Mouse (Mus musculus): ENCODE results near the gene Ascc2. TPM values are rescaled to one million over a fixed set of nuclear protein-coding genes. Genes with fewer than 3 reads are reported as not detected.
A peak's percentile ranks its signal among the peaks of the same experiment; 100 is the strongest.

Gene Ascc2
- polyA plus RNA-seq, 1 experiment from 2014 or later: 32.2 TPM

GRCm38 (mm10) chr11:4718548-4718947 lies 81.0 kb downstream of the Ascc2 start:
- WGBS: 87% methylated on average over 5 of the region's 5 CpGs
- Histone ChIP-seq H3K27me3 (ENCODE audit: low read depth, poor library complexity, severe bottlenecking) (no peaks in the 10 kb centered on the region), H3K36me3 (peaks cover 13% of the 10 kb centered on the region), H3K4me3 (no peak overlapping the region), H3K27ac (replicated peaks) (no peak overlapping the region), H3K9me3 (replicated peaks) (no peaks in the 10 kb centered on the region), H3K4me1 (peaks cover 5% of the 10 kb centered on the region; the same call in 1 of the 2 replicates)
- DNase-seq (ENCODE audit: low spot score): no peak

DNA sequence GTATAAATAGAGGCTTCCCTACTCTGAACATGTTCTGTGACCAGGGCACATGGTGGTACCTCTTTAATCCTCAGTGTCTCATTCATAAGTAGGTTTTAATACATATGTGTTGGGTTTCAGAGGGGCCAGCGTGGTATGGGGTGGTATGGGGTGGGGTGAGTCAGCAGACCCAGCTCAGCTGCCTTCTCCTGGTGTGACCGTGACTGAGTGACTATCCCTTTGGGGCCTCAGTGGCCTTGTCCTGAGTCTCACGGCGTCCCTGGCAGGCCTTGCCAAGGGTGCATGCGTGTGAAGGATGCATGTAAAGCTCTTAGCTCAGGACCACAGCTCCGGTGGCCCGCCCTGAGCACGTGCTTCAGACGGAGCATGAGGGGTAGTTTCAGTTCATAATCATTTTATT lies 82.4 kb downstream of the Ascc2 start:
- no peaks in the 10 kb centered on the region for H3K27me3 ChIP-seq (ENCODE audit: low read depth, poor library complexity, severe bottlenecking)
- DNase-seq (ENCODE audit: low spot score): no peak
- H3K27ac ChIP-seq (replicated peaks): no peak overlapping the region
- WGBS: 94% methylated on average over 9 of the region's 9 CpGs
- H3K4me1 ChIP-seq: peaks cover 5% of the 10 kb centered on the region; the same call in 1 of the 2 replicates
- H3K4me3 ChIP-seq: no peak overlapping the region
- no peaks in the 10 kb centered on the region for H3K9me3 ChIP-seq (replicated peaks)
- H3K36me3 ChIP-seq: peaks cover 27% of the 10 kb centered on the region

DNA sequence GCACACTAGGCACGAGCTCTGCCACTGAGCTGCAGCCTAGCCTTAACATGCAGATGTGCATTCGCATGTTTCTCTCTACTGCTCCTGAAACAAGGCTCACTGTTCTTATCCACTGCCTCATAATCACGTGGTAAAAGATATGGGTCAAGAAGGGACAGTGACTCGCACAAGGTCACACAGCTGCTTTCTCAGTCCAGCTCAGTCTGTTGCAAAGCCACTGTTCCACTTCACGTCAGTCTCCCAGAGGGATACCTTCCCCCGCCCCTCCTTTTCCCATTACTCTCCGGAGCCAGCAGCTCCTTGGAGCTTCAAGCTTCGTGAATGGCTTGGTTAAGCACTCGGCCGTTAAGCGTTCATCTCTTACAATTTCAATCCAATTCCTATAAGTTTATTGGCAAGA lies 82.8 kb downstream of the Ascc2 start:
- Histone ChIP-seq H3K4me3 (no peak overlapping the region), H3K9me3 (replicated peaks) (no peaks in the 10 kb centered on the region), H3K27me3 (ENCODE audit: low read depth, poor library complexity, severe bottlenecking) (no peaks in the 10 kb centered on the region), H3K36me3 (peaks cover 31% of the 10 kb centered on the region), H3K27ac (replicated peaks) (no peak overlapping the region), H3K4me1 (peaks cover 5% of the 10 kb centered on the region; the same call in 1 of the 2 replicates)
- no peak for DNase-seq (ENCODE audit: low spot score)
- WGBS: 69% methylated on average over 11 of the region's 11 CpGs

- WGBS: 58% methylated on average over 7 of the region's 7 CpGs
- H3K4me3 ChIP-seq: no peak overlapping the region
- peaks cover 5% of the 10 kb centered on the region; the same call in 1 of the 2 replicates for H3K4me1 ChIP-seq
- no peaks in the 10 kb centered on the region for H3K27me3 ChIP-seq (ENCODE audit: low read depth, poor library complexity, severe bottlenecking)
- DNase-seq (ENCODE audit: low spot score): no peak
- peaks cover 38% of the 10 kb centered on the region for H3K36me3 ChIP-seq
- 0 out of 2 replicates have a peak overlapping the region, but pooled peaks have one; percentile 4 for H3K27ac ChIP-seq (replicated peaks)
- H3K9me3 ChIP-seq (replicated peaks): no peaks in the 10 kb centered on the region
Observed at GRCm38 (mm10) chr11:4720900-4721580, 83.5 kb downstream of the Ascc2 start.

DNA sequence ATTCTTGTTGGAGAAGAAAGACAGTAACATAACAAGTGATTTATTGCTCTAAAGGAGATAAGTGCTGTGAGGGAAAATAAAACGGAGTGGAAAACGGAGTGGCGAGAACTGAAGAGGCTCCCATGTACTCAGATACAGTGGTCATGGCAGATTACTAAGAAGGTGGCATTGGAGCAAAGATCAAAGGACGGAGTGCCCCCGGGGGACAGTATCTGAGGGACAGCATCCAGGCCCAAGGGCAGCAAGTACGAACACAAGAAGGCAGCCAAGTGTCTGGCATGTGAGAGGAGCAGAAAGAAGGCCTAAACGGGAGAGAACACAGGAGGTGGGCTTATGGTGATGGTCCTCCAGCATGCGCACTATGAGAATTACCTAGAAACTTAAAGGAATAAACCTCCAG lies 84.2 kb downstream of the Ascc2 start:
- no peak overlapping the region for H3K27ac ChIP-seq (replicated peaks)
- no peak for DNase-seq (ENCODE audit: low spot score)
- WGBS: 88% methylated on average over 8 of the region's 8 CpGs
- H3K36me3 ChIP-seq: peaks cover 45% of the 10 kb centered on the region
- no peaks in the 10 kb centered on the region for H3K27me3 ChIP-seq (ENCODE audit: low read depth, poor library complexity, severe bottlenecking)
- H3K4me1 ChIP-seq: peaks cover 5% of the 10 kb centered on the region; the same call in 1 of the 2 replicates
- H3K9me3 ChIP-seq (replicated peaks): no peaks in the 10 kb centered on the region
- no peak overlapping the region for H3K4me3 ChIP-seq

DNA sequence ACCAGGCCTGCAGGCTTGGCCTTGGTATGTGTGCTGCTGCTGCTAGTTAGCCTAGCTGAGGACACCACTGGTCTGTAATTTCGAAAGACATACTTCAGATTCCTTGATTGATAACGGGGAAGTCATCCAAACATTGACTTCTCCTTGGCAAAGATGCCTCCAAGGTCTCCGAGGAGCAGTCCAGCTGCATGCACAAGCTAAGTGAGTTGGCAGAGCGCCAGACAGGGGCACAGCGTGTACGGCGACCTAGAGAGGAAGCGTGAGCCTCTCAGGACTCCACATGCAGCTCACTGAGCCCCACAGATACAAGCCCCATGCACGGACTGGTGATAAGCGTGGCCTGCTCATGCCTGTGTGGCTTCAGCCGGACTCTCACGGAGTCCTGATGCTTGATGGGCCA lies 92.1 kb downstream of the Ascc2 start:
- 92% methylated on average over 12 of the region's 12 CpGs for WGBS
- DNase-seq (ENCODE audit: low spot score): no peak
- Histone ChIP-seq H3K4me3 (no peak overlapping the region), H3K9me3 (replicated peaks) (no peaks in the 10 kb centered on the region), H3K4me1 (peaks cover 13% of the 10 kb centered on the region), H3K27me3 (ENCODE audit: low read depth, poor library complexity, severe bottlenecking) (peaks cover 2% of the 10 kb centered on the region; the same call in 1 of the 2 replicates), H3K27ac (replicated peaks) (no peak overlapping the region), H3K36me3 (peaks cover 36% of the 10 kb centered on the region)

DNA sequence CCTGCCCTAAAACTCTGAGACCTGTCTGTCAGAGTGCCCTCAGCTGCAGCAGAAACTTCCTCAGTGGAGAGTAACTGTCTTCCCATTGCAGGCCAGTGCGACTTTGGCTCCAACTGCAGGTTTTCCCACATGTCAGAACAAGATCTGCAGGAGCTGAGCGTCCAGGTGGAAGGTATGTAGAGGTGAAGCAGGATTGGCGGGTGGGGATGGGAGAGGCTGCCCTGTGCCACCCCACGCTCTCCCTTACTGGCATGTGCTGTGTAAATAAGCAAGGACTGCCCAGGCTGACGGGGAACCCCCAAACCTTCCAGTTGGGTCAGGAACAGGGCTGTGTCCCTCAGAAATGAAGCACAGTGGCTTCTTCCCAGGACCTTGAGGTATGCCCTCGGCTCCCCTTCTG lies 92.5 kb downstream of the Ascc2 start:
- Histone ChIP-seq H3K27me3 (ENCODE audit: low read depth, poor library complexity, severe bottlenecking) (peaks cover 7% of the 10 kb centered on the region), H3K27ac (replicated peaks) (no peak overlapping the region), H3K4me1 (peaks cover 18% of the 10 kb centered on the region), H3K9me3 (replicated peaks) (no peaks in the 10 kb centered on the region), H3K4me3 (no peak overlapping the region), H3K36me3 (peaks cover 31% of the 10 kb centered on the region)
- DNase-seq (ENCODE audit: low spot score): no peak
- 80% methylated on average over 6 of the region's 6 CpGs for WGBS

- H3K9me3 ChIP-seq (replicated peaks): no peaks in the 10 kb centered on the region
- peaks cover 15% of the 10 kb centered on the region for H3K27me3 ChIP-seq (ENCODE audit: low read depth, poor library complexity, severe bottlenecking)
- H3K4me1 ChIP-seq: peaks cover 26% of the 10 kb centered on the region
- H3K36me3 ChIP-seq: peaks cover 23% of the 10 kb centered on the region
- no peak overlapping the region for H3K4me3 ChIP-seq
- 83% methylated on average over 5 of the region's 5 CpGs for WGBS
- H3K27ac ChIP-seq (replicated peaks): no peak overlapping the region
- DNase-seq (ENCODE audit: low spot score): no peak
Observed at GRCm38 (mm10) chr11:4730913-4731312, 93.4 kb downstream of the Ascc2 start.

DNA sequence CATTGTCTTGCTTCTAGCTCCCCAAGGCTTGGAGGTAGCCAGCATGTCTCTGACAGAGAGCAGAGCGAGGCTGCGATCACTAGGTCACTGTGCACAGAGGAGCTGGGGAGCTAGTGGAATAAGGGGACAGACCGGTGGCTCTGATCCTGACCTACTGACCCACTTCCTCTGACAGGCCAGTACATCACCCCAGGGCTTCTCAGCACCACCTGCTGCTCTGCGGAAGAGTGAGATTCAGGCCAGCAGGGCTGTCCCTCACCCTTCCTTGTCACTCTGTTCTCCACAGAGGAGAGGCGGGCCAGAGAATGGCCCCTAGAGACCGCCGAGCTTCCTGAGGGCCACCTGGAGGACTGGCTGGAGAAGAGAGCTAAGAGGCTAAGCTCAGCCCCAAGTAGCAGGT lies 94.2 kb downstream of the Ascc2 start:
- H3K4me3 ChIP-seq: no peak overlapping the region
- H3K9me3 ChIP-seq (replicated peaks): no peaks in the 10 kb centered on the region
- H3K27me3 ChIP-seq (ENCODE audit: low read depth, poor library complexity, severe bottlenecking): peaks cover 17% of the 10 kb centered on the region
- peaks cover 14% of the 10 kb centered on the region; the same call in 1 of the 2 replicates for H3K36me3 ChIP-seq
- H3K4me1 ChIP-seq: peaks cover 32% of the 10 kb centered on the region
- whole genome bisulfite sequencing: 60% methylated on average over 7 of the region's 7 CpGs
- H3K27ac ChIP-seq (replicated peaks): peak overlapping the region; percentile 28; the same call in 1 of the 2 replicates
- no peak for DNase-seq (ENCODE audit: low spot score)

DNA sequence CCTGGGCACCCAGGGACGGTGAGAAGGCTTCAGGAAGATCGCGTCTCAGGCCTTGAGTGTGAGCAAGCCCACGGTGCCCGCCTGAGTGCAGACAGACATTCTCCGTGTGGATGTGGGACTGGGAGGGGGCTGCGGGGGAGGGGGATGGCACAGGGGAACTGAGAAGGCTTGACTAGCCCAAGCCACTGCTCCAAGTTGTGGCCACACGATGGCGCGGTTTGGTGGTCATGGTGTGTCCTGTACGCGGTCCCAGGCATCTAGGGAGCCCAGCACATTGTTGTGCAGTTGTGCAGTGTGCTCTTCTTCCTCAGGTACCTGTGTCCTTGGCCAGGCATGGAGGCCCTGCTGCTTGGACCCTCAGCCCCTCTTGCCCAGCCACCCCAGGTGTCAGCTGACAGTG lies 96.6 kb downstream of the Ascc2 start:
- WGBS: 35% methylated on average over 12 of the region's 12 CpGs
- H3K27me3 ChIP-seq (ENCODE audit: low read depth, poor library complexity, severe bottlenecking): peaks cover 17% of the 10 kb centered on the region

More for the DNA sequence above, 96.6 kb downstream of the Ascc2 start:
- DNase-seq (ENCODE audit: low spot score): peak; percentile 41
- no peak overlapping the region for H3K27ac ChIP-seq (replicated peaks)
- no peak overlapping the region for H3K4me3 ChIP-seq
- peaks cover 20% of the 10 kb centered on the region; the same call in 1 of the 2 replicates for H3K36me3 ChIP-seq
- H3K9me3 ChIP-seq (replicated peaks): no peaks in the 10 kb centered on the region
- H3K4me1 ChIP-seq: peaks cover 32% of the 10 kb centered on the region

Other genes with a start within 250 kb of the Ascc2 start
- 0.17 and 0.22 TPM in 2 replicates for gene Hormad2, start 196.6 kb upstream of the Ascc2 start, polyA plus RNA-seq (2016; fragmentation: Nextera tagmentation; extraction: Ambion mirVana)
- 27.0 and 31.2 TPM in 2 replicates for gene Mtmr3, start 42.9 kb upstream of the Ascc2 start, polyA plus RNA-seq (2016; fragmentation: Nextera tagmentation; extraction: Ambion mirVana)
- gene Gm11032, start 17.7 kb upstream of the Ascc2 start, polyA plus RNA-seq (2016; fragmentation: Nextera tagmentation; extraction: Ambion mirVana): not detected in 2 replicates
- gene Uqcr10, start 66.6 kb downstream of the Ascc2 start, polyA plus RNA-seq (2016; fragmentation: Nextera tagmentation; extraction: Ambion mirVana): 639 and 680 TPM in 2 replicates
- gene Zmat5, start 66.9 kb downstream of the Ascc2 start, polyA plus RNA-seq (2016; fragmentation: Nextera tagmentation; extraction: Ambion mirVana): 83.9 and 86.7 TPM in 2 replicates
- 0.11 and 0.22 TPM in 2 replicates for gene Cabp7, start 109.0 kb downstream of the Ascc2 start, polyA plus RNA-seq (2016; fragmentation: Nextera tagmentation; extraction: Ambion mirVana)
- gene Nf2, start 211.8 kb downstream of the Ascc2 start, polyA plus RNA-seq (2016; fragmentation: Nextera tagmentation; extraction: Ambion mirVana): 55.5 and 65.1 TPM in 2 replicates
- 70.8 and 81.2 TPM in 2 replicates for gene Nipsnap1, start 236.2 kb downstream of the Ascc2 start, polyA plus RNA-seq (2016; fragmentation: Nextera tagmentation; extraction: Ambion mirVana)

Data from midbrain, embryonic 10.5 days (tissue).